Mouse (Mus musculus): Measurements from ENCODE around the gene Cenpl. TPM values are rescaled to one million over a fixed set of nuclear protein-coding genes. Genes with fewer than 3 reads are reported as not detected.

Cenpl gene
- total RNA-seq (2023): 6.0 to 7.6 TPM (median 6.9 TPM) in 4 replicates

GRCm38 (mm10) chr1:161070352-161071271, at the start of gene Cenpl, which contains the start of gene Dars2:
Gene Cenpl, plus strand, starts transcription at chr1:161070713.
Gene Dars2, minus strand, starts transcription at chr1:161070658.

GRCm38 (mm10) chr1:161034435-161035280, 35.9 kb upstream of the Cenpl start, which contains the start of gene Zbtb37:
Gene Zbtb37, minus strand, starts transcription at chr1:161034849.

GRCm38 (mm10) chr1:161130726-161131664, 60.5 kb downstream of the Cenpl start, which contains the start of gene Klhl20:
Gene Klhl20, minus strand, starts transcription at chr1:161131511.

Other genes with a start within 250 kb of the Cenpl start
- 65.4 to 73.5 TPM (median 71.0 TPM) in 4 replicates for gene Rc3h1, start 164.3 kb upstream of the Cenpl start, total RNA-seq (2023)
- gene Serpinc1, start 92.1 kb upstream of the Cenpl start, total RNA-seq (2023): 2.4 to 5.3 TPM (median 3.5 TPM) in 4 replicates
- gene Zbtb37, start 35.9 kb upstream of the Cenpl start, total RNA-seq (2023): 41.8 to 48.1 TPM (median 46.4 TPM) in 4 replicates
- 10.6 to 16.9 TPM (median 14.4 TPM) in 4 replicates for gene Dars2, start 55 bp upstream of the Cenpl start, total RNA-seq (2023)
- gene Klhl20, start 60.8 kb downstream of the Cenpl start, total RNA-seq (2023): 21.8 to 25.5 TPM (median 25.4 TPM) in 4 replicates
- not detected in 4 replicates for gene Ankrd45, start 72.0 kb downstream of the Cenpl start, total RNA-seq (2023)
- not detected in 4 replicates for gene Tex50, start 88.6 kb downstream of the Cenpl start, total RNA-seq (2023)
- gene Prdx6, start 180.5 kb downstream of the Cenpl start, total RNA-seq (2023): 106 to 122 TPM (median 109 TPM) in 4 replicates